Mouse (Mus musculus) adrenal gland, postnatal 25 days (tissue): ENCODE results near the gene Acpp. TPM values are rescaled to one million over a fixed set of nuclear protein-coding genes. Genes with fewer than 3 reads are reported as not detected.
"Not testable (repeated sequence)": the region's sequence is repeated elsewhere in the genome, so short reads cannot be mapped to it uniquely, and the experiment has no call there.

Experiments used
- DNase-seq: peaks from one replicate; pipeline ENCODE4 v3.0.0; 2021; ENCODE audit warnings: mixed read lengths
- long read RNA-seq: library from polyadenylated mRNA; stranded (forward); transcript quantifications from one replicate; pipeline ENCODE4 v2.0.0, GENCODE M21; 2021
- total RNA-seq: library from RNA; stranded (reverse); gene quantifications from 2 replicates; pipeline ENCODE4 v1.2.3, GENCODE M21; 2021

Gene Acpp
- total RNA-seq: 18.1 and 32.5 TPM in 2 replicates
- long read RNA-seq: 0 reads

DNA sequence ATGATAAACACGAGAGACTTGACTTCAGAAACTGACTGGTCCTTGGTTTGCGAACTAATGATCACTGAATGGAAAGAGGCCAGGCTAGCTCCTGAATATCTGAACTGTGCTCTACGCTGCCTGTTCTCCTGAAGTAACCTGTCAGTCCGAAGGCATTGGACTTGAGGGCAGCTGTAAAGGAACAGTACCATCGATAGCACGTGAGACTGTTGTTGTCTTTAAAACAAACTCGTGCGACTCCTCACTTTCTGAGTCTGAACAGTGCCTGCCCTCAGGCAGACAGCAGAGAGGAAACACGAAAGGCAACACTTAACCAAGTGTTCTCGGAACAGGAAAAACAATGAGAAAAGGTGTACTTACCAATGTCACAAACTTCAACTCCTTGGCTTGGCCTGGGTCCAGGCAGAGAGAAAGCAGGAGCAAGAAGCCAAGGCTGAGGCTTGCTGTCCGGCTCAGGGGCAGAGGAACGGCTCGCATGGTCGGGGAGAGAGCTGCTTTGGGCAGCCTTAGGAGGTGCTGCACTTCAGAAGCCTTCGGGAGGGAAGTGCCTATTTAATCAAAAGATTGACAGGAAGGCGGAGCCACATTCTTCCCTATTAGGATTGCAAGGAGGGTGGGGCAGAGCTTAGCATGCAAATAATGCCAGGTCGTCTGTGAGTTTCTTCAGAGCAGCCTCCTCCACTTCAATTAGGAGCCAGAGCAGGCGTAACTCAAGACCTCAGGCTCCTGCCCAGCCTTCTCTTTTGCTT is at the start of gene Acpp:
TSS of gene Acpp (minus strand) at position 566 of the 749 bp plus-strand sequence.
- DNase-seq: peak; percentile 34

DNA sequence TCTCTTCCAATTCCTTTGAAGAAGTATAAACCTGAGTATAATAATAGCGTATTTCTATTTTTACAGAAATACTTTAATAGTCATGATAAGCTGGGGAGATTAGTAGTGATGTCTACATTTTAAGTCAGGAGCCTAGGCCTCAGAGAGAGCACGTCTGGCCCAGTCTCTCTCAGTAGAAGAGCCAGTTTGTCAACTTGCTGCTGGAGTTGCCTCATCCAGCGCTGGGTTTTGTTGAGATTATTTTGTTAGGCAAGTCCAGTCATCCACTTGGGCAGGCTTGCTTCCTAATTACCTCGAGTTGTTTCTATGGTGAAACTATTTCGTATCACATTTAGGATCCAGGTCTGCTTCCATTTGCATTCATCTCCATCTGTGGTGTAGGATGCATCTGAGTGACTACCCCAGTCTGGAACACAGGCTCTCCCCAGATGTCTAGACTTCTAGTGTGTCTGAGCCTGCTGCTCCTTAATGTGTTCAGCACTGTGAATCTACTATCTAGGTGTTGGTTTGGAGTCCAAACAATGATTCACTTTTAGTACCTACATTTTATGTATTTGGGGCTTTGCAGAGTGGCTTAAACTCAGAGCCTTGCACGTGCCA is 45.1 kb upstream of the Acpp start:
- DNase-seq: no peak

DNA sequence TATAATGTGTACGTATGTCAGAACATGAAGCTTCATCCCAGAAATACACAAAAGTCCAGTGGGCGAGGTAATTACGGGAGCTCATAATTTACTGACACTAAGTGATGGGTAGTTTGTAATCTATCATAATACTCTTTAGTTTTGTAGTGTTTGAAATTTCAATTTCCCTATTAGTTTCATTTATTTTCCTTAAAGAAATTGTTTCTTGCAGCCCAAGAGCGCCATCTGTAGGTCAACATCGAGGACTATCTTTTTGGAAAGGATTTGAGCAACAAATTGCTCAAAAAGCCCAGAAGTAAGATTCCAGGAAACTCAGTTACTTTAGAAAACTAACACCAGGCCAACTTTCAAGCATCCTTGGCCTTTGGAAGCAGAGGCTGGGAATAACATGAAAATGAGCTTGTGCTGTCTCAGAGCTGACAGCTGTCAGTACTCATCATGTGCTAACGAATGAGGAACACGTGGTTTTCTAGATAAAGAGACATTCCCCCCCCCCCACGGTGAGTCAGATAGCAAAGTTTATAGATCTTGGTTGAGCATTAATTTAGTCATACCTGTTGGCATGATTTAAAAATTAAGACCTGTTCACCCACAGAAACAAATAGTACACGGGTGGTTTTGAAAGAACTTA is 42.1 kb upstream of the Acpp start:
- peak; percentile 8 for DNase-seq

DNA sequence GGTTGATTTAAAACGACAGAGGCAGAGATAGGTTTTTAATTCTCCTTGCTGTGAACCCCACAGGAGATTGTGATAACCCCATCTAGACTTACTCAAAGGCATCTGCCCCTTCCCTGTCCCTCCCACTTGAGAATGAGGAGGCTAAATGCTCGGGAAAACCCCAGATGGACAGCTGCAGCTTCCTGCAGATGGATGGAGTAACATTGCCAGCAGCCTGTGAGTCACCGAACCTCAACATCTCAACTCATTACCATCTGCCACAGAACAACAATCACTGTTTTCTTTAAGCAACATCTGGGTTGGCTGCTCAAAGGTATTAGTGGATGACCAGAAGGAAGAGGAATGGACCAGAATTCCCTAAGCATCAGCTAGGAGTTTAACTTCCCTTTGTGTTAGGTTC is 38.0 kb upstream of the Acpp start:
- no peak for DNase-seq

DNA sequence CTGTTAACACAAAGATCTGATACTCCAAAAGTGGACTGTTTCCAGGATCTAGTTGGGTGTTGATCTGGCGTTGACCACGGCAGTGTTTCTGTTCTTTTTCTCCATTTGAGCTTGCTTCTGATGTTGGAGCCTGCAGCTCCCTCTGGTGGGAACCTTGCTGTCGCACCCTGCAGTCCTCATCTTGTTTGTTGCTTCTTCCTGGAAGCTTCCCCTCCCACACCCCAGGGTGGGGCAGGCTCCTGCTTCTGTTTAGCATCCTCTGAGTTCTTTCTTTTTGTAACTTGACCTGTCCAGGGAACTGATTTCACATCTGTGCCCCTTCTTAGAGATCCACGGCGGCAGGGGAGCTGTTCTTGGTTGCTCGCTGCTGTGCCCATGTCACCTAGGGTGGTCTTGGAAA is 35.7 kb upstream of the Acpp start:
- peak; percentile 30 for DNase-seq

DNA sequence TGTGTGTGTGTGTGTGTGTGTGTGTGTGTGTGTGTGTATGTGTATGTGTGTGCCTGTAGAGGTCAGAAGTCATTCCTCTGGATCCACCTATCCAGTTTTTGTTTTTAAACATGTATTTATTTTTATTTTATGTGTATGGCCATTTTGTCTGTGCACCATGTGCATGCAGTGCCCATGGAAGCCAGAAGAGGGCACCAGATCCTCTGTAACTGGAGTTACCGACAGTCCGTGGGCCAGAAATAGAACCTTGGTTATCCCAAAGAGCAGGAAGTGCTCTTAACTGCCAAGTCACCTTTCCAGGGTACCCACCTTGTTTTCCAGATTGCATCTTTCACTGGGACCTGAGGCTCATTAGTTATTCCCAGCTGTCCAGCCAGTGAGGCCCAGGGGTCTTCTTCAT is 29.4 kb upstream of the Acpp start:
- no peak for DNase-seq

DNA sequence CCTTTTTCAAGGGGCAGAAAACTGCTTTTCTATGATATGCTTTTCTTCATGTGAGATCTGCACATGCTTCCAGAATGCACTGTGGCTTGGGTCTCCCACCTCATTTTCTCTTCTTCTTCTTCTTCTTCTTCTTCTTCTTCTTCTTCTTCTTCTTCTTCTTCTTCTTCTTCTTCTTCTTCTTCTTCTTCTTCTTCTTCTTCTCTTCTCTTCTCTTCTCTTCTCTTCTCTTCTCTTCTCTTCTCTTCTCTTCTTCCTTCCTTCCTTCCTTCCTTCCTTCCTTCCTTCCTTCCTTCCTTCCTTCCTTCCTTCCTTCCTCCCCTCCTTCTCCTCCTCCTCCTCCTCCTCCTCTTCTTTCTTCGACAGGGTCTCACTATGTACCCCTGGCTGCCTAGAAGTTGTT is 24.4 kb upstream of the Acpp start:
- not testable (repeated sequence) for DNase-seq

DNA sequence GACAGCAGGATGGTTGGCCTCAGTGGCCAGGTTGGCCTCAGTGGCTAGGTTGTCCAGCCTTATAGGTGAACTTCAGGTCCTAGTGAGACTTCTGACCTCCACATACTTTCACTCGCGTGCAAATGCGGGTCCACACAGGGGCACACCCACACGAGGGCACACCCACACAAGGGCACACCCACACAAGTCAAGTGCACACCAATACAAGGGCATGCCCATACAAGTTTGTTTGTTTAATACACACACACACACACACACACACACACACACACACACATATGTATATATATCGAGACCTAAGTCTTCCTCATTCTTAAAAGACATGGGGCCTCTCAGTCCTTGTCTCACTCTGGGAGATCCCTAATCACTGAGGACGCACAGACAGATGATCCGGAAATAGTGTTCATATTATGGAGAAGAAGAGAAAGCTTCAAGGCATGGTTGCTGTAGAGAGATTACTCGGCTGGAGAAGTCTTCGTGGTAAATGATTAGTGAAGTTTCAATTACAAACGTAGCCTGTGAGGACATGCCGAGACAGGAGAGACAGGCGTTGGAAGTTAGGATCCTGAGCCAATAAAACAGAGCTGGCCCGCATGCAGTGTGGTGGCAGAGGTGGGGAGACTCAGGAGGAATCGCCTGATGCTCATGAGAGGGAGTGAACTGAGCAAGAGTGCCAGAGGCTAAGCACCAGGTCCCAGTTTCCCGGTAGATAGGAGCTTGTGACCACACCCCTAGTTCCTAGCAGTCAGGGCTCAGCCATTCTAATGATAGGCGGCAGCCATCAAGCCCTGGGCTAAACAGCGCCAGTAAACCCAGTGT is 23.7 kb upstream of the Acpp start:
- DNase-seq: no peak

DNA sequence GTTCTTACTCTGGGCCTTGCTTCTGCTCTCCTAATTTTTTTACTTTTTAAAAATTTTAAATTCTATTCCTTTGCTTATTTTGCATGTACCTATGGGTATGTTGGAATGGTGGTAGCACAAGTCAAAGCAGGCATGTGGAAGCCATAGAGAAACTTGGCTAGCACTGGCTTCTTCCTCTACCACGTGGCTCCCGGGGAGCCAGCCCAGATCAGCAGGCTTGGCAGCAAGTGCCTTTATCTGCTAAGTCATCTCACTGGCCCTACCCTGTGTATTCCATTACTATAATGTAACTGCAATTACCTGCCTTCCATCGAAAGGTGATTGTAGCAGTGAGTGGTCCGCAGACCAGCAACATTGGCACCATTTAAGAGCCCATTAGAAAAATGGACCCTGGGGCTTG is 22.8 kb upstream of the Acpp start:
- no peak for DNase-seq

DNA sequence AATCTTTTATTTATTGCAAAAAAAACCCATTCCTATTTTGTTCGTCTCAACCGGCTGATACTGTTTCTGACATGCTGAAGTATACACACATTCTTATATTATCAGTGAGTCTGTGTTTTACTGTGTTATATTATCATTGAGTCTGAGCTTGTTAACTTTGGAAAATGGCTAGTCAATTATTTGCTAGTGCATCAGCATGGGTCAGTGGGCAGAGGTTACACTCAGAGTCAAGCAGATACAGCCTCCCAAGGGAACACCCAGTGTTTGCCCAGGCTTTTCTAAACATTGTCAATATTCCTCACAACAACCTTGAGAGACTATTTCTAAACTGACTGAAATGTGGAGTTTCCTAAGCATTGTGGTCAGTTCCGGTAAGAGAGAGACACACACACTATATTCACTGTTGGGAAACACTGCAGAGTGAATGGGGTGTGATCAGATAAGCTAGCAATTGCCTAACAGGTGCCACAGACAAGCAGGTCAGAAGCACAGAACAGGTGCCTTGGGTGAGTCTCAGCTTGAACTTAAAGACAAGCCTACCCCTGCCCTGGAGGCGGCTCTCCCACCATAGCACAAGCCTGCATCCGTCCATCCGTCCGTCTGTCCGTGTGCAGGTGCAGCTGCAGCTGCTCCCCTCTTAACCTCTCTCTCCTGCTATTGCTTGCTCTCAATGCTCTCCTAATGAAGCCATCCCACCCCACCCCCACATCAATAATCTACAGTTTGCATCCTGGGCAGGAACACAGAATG is 18.1 kb upstream of the Acpp start:
- DNase-seq: no peak

DNA sequence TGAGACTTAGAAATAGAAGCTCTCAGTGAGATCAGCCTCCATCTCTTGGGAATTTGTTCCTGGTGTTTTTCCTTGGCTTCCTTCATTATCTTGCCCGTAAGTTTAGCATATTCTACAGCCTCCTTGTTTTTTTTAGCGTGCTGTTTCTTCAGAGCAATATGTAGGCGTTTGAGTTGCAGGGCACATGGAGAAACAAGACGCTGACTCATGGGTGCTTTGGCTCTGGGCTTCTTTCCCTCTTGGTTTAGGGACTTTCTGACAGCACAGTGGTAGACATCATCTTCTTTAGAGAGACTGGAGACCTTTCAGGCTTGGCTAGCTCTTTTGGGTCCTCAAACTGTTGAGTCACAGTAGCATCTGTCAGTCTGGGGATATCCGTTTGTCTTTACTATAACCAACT is 6.6 kb upstream of the Acpp start:
- no peak for DNase-seq

DNA sequence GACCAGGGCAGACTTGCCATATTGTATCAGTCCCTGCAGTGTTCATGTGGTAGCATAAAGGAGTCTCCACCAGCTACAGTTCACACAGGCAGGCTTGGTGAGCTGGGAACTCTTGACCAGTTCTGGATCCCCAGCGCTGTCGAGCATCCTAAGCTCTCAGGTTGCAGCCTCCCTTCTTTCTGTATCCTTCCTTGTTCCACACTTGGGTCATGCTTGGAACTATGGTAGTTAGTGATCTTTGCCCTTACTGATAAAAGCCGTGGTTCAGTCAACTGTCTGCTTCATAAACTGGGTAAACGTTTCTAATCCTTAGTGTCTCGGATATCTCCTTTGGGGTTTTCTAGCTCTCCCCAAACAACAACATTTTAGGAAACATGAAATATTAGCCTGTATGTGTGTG is 1.9 kb upstream of the Acpp start:
- no peak for DNase-seq

DNA sequence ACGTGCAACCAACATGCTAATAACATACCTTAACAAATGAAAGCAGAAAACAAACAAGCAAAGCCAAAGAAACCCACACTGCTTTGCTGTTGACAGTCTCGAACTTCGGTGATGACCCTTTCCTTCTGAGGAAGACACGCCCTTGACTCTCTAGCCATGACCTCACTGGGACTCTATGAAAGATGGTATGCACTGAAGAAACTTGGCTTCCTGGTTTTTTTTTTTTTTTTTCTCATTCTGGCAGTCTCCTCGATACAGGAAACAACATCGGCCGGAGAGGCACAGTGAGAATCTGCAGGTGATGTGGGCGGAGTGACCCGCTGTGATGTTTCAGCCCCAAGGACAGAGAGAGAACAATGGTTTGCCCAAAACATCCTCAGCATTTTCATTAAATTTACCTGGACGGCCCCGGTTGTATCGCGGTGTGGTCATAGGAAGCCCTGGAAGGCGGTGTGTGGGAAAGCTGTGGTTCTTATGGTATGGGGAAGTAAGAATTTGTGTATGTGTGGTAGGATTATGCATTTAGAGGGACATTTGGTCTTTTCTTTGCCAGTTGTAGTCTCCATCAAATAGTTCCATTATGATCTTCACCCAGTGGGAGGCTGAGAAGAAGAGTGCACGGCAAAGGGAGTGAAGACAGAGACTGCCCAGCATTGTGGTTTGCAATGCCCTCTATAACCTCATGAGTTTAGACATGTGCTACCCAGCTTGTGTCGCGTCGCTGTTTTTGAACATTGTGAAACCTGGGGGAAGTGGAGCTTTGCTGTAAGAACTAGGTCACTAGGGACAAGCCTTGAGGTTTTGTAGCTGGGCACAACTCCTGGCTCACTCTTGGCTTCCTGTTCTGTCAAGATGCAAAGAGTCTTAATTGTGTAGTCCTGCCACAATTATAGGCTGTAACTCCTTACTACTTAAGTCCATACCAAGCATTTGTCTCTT is 1.2 kb upstream of the Acpp start:
- no peak for DNase-seq

DNA sequence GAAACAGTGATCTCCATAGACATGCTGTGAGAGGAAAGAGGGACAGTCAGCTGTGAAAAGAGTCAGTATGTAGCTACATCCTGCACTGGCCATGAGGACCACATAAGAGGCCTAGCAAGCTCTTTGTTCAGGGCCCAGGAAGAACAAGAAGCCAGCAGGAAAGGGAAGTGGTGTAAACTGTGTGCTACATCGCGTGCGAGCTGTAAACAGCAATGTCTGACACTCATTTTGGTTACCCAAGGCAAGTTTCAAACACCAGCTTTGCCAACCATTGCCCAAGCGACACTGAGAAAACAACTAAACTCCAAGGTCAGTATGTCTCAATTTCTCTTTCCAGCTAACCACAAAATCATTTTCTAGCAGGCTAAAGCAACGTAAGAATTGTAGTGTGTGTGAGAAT is 6.2 kb downstream of the Acpp start:
- no peak for DNase-seq

DNA sequence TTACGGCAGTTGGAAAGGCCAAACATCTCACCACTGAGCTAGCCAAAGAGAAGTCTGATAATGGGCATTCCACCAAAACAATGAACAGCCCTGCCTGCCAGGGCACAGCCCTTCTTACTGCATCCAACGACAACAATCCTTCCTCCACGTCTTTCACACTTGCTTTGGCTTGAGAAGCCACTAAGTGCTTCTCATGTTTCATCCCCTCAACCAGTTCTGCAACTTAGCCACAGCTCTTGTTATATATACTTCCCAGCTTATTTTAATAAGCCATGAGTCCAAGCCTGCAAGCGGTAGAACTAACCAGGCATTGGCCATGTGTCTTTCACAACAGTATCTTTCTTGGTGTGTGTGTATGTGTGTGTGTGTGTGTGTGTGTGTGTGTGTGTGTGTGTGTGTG is 8.9 kb downstream of the Acpp start:
- DNase-seq: no peak

DNA sequence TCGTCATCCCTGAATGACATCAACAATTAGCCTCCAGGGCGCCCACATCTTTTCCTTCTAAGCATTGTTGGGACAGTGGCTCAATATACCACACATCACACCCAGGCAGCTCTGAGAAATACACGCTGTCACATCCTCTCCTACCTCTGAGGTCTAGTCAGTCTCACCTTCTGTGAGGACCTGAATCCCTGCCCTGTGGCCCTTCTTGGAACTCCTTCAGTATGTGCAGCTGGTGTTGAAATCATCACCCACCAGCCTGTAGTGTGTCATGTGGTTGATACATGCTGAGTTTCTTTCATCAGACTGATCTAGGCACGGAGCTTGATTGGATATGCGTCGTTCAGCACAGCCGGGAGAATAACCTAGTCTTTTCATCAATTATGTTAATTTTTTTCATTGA is 16.0 kb downstream of the Acpp start:
- DNase-seq: no peak

DNA sequence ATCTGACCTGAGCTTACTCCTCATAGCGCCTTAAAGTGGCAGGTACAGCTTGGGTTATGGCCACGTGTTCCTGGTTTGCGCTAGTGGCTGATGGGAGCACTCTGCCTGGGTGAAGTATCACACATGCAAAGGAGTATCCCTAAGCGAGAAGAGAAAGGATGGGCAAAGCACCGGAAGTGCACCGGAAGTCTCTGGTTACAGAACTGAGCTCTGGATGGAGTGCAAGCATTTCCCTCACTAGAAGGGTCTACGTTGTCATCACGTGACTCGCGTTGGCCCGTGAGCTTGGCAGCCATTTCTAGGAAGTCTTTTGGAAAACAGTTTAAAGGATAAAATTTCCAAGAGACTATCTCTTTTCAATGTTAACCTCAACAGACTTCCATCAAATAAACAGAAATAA is 21.2 kb downstream of the Acpp start:
- no peak for DNase-seq

DNA sequence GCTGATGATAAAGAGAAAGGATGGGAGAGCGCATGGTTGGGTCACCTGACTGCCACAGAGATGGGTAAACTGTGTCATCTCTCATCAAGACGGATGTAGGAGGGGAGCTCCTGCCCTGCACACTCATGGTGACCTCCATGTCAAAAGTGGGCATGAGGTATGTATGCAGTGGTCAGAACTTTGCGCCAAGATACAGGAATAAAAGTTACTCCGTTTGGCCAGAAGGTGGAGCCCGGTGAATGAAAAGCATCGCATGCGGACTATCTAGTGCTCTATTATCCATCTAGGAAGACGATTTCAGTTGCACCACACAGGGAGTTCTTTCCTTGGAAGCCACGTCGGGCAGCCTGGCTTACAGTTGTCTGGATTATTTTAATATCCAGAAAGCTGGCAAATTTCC is 22.0 kb downstream of the Acpp start:
- DNase-seq: peak; percentile 14

DNA sequence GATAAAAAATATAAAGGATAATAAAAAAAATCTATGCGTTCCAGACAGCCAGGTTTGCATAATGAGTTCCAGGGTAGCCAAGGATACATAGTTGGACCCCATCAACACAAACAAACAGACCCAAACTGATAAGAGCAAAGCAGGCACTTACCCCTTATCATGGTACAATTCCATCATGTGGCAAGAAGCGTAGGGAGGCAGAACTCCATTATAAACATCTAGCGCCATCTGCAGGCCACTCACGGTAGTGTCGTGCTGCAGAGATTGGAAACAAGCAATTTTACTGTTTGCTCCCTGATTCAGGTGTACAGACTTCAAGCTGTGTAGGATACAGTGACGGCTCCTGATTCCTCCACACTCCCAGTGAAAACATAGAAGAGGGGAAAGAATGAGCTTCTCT is 30.8 kb downstream of the Acpp start:
- peak; percentile 62 for DNase-seq

DNA sequence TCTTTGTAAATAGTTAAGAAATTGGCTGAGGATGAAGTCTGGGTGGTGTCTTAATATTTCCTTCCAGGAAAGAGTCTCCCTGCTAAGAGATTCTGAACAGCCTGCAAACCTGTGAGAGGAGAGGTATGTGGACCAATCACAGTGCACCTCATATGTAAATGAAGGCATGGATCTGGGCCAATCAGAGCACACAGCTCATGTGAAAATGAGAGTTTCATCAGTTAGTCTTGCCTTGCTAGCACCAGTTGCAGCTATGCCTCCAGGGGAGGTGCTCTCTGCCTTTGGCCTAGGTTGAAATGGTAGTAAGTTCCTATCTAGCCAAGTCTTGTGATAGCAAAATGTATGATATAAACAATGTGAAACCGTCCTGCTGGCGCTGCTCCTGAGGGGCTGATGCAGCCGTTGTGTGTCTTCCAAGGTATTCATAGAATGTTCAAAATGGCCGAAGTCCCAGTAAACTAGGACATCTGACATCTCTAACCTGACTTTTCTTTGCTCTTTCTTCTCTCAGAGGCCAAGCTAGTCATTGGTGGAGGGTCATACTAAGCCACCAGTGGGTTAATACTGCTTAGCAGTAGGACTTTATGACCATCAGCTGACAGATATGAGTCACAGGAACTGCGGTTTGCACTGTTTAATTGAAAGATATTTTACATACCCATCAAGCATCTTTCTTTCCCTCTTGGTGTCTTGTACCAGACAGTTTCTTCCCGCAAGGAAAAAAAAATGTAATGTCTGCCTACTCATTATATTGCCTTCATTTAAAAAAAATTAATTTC is 32.0 kb downstream of the Acpp start:
- DNase-seq: no peak
